Mouse (Mus musculus) bone marrow, adult 2 months (tissue): ENCODE measurements around the gene Papln.

Experiments used
- CTCF ChIP-seq: fragments of 200-500 bp; IDR thresholded peaks from 2 replicates; pipeline ENCODE4 v1.5.1; 2011; ENCODE audit warnings: low read length, control low read depth; ENCODE audit not compliant: control insufficient read depth, insufficient read depth
- POLR2A ChIP-seq: fragments of 200-500 bp; IDR thresholded peaks from 2 replicates; pipeline ENCODE4 v1.6.1; 2011; ENCODE audit warnings: low read depth, mild to moderate bottlenecking, control low read depth, low read length, borderline replicate concordance; ENCODE audit not compliant: control insufficient read depth

DNA sequence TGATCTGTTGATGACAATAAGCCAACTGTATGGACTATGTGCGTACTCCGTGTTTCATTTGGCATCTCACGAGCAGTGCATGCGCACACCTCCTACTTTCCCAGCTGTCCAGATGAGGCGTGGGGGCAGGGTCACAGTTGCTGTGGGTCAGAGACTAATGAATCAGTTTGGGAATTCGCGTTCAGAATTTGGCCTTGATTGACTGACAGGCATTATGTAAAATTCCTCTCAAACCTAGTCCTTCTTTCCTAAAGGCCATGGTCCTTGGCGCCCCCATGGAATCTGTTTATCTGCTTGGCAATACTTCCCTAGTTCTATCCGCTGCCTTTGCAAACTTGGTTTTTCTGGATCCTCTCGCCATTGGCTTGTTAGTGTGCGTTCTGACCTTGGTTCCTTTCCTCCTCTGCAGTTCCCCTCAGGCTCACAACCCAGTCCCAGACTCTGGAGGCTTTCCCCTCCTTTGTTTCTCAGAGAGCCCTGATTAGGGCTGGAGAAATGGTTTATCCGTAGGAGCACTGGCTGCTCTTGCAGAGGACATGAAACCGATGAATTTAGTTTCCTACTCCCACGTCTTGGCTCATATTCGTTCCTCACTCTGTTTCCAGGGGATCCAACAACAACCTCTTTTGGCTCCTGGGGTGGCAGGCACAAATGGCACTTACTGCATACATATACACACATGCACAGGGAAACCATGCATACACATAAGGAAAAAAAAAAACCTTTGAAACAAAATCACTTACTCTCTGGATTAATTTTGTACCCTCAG is 46.8 kb upstream of the Papln start:
- TF ChIP-seq CTCF: no peak
- TF ChIP-seq POLR2A: no peak
